Mouse (Mus musculus): Measurements from ENCODE around the gene Tctex1d4.

Gene Tctex1d4

DNA sequence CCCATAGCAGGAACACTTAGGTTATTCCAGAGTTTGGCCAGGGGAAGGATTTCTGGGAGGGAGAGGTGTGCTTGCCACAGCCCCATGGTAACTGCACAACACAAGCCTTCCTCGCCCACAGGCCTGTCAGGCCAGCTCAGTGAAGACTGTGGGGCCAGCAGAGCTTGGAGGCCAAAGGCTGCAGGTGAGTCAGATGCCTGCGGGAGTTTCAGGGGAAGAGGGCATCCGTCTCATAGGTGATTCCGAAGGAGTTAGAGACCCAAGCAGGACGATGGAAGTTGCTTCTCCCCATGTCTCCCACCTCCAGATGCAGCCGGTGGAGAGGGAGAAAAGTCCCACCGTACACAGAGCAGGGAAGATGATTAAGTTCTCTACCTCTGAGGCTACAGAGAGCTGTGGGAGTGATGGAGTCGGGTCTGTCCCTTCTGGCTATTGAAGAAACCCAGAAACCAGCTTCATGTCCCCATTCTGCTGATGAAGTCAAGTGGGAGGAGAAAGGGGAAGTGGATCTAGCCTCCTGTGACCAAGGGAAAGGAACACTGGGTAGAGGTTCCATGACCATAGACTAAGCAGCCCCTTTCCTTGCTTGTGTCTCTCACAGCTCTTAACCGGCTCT is at the start of gene Tctex1d4:
TSS of gene Tctex1d4 (plus strand) at position 120 of the 616 bp plus-strand sequence.
- DNase-seq, result no peak

DNA sequence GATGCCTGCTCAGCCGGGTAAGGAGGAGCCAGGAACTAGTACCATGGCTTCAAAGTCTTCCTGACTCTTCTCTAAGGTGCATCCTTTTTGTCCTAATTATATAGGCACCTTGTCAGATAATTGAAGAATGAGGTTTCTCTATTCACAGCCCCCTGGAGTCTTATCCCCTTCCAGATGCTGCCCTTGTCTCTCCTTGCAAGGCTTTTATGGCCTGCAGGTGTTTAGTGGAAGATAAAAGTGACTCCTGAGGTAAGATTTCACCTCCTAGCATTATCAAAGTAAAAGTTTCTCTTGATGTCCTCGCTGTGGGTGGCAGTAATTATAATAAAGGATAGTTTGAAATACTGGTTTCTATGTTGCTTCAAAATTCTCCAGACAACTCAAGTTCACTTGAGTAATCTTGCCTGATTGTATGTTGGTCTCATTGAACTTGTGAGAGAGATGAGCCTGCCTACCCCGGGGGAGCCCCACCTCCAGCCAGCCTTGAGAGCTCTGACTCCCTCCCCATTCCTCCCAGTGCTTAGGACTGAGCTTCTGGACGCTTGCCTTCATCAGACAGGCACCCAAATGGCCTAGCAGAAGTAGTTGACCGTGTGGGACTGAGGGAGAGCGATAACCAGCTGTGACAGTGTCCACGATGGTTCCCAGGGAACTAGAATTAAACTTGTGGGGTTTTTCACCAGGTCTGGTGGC is 38.5 kb upstream of the Tctex1d4 start:
- no peak for DNase-seq

DNA sequence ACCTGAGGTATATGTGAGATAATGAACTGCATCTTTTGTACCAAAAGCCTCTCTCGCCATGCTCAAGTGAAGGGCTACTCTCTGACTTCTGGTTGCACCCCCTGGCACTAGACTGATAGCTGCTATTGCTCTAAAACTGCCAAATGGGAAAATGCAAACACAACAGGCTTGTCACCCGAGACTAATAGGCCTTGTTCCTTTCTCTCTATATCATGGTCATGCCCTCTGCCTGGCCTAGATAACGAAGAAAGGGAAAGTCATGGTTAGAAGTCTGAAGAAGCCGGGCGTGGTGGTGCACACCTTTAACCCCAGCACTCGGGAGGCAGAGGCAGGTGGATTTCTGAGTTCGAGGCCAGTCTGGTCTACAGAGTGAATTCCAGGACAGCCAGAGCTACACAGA is 36.0 kb upstream of the Tctex1d4 start:
- no peak for DNase-seq

DNA sequence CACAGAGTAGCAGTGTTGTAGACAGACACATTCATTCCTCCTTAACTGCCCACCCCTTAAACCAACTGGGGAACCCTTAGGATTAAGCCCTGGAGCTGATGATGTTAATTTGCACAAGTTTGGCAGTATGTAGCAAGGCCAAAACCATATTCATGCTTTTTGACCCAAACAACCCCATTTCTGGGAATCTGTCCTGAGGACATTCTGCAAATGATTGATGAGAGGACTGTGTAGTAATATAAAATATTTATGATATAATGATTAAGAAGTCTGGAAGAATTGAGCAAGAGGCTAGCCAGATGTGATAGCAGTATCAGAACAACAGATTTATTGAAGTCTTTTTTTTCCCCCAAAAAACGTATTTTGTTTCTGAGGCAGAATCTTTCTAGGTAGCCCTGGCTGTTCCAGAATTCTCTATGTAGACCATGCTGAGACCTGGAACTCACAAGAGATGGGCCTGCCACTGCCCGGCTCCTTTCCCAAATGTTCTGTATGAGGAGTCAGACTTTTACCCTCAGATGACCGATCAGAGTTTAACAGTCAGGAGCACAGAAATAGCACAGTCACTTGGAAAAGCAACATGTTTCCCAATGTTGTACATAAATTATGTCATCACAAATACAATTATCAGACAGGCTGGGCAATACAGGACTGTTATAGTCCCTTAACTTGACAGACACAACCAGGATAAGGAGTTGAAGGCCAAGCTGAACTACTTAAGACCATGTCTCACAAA is 31.8 kb upstream of the Tctex1d4 start:
- DNase-seq, result no peak

DNA sequence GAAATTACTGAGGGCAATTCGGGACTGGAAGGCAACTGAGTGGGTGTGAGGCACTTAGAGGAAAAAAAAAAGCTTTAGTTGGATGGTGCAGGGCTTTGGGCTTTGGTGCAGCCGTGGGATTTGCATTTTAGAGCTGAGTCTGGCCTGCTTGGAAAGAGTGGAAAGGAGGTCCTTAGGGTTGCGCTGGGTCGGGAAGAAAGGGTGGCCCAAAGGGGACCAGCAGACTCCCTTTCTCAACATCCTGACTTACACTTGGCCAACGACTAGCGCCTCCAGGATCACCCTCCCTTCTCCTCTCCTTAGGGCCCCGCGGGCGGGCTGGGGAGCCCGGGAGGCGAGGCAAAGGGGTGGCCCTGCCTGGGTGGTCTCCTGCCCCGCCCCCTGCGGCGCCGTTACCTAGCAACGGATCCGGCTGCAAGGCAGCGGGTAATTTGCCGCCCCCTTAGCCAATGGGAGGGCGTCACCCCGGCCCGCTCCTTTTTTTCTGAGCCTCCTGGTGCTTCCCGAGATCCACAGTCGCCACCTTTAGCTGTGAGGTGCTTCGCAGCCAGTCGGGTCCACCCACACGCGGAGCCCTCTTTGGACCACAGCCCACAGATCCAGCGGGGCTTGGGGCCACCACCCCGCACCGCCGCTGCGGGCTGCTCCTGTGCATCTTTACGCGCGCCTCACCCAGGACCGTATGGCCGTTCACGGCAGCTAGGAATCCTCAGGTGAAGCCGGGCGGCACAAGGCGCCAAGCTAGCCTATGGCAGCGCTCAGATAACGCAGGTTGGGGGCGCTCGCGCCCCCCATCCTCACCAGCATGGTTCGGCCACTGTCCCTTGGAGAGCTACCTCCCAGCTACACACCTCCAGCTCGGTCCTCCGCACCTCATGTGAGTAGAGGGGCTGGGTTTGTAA is 30.8 kb upstream of the Tctex1d4 start, which contains the start of gene Ptch2:
TSS of gene Ptch2 (plus strand) at position 525 of the 902 bp plus-strand sequence.
- peak; percentile 21 for DNase-seq

DNA sequence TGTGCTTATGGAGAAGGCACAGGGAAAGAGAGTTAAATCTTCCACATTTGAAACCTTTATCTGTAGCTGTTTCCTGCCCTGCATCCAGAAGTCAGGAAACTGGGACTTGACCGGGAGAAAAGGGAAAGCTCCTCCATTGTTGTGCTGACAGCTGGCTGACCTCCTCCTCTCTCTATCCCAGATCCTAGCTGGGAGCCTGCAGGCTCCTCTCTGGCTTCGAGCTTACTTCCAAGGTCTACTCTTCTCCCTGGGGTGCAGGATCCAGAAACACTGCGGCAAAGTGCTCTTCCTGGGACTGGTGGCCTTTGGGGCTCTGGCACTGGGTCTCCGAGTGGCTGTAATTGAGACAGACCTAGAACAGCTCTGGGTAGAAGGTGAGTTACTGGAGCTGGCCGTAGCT is 29.9 kb upstream of the Tctex1d4 start:
- DNase-seq, result no peak

DNA sequence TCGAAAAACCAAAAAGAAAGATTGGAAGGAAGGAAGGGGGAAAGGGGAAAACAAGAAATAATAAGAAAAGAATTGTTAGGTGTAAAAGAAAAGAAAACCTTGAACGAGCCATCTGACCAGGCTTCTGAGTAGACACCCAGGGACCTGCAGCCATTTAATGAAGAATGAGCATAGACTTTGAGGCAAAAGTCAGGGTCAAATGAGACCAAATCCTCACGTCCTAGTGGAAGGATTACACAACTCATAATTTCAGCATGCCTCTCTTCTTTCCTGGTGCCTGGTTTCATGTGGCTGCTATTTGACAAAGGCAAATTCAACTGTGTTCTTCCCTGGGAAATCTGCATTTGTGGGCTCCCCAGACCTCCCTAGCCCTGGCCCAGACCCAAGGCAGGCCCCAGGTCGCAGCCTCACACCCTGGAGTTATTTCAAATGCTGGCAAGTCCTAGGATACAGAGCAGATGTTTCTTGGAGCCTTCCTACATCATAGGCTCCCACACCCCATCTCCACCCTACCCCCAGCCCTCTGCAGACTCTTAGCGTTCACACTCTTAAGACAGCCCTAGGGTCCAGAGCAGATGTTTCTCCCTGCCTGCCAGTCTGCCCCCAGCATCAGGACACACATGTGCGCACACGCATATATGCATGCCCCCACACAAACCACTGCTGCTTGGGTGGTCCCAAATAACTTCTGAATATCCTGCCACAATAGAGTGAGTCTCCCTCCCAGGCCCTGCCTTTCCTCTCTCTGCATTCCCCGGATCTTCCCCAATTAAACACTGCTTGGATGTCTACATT is 28.4 kb upstream of the Tctex1d4 start:
- no peak for DNase-seq

DNA sequence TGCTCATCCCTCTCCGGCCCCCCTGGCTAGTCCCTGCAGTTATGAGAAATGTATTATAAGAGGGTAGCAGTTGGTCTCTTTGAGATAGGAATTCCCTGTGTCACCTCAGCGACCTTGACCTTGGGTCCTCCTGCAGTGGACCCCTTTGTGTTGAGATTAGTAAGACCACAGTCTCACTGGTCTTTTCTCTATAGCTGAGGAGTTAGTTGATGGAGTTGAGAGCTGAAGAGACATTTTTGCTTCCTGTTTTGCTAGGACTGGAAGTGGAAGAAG is 27.9 kb upstream of the Tctex1d4 start:
- no peak for DNase-seq

DNA sequence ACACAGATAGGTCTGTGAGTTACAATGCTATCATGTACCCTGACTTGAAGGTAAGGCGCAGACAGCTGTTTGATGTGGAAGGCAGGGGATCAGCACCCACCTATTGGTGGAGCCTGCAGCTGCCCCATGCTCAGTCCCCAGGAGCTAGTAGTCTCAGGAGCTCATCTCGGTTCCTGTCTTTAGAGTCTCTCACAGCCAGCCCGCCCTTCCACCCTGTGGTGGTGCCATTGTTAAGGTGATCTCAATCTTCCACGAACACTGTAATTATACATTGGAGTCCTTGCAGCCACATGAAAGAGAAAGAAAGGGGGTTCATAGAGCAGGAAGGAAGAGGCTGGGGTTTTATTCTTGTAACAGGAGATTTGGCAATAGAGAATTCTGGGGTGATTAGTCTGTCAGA is 26.6 kb upstream of the Tctex1d4 start:
- DNase-seq, result no peak

DNA sequence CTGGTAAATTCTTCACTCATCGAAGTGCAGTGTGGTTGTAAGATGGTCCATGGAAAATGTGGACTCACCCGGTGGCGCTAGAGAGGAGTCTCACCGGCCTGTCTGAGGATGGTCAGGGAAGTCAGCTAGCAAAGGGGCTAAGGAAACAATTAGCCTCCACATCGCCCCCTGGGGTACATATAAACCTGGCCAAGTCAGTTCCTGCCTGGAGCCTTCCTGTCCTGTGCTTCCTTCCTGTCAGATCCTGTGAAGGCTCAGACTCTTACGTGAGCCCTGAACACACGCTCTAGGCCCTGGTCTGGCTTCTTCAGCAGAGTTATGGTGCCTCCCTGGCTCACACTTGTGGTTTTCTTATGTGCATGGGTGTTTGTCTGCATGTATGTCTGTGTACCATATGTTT is 25.4 kb upstream of the Tctex1d4 start:
- DNase-seq, result no peak

DNA sequence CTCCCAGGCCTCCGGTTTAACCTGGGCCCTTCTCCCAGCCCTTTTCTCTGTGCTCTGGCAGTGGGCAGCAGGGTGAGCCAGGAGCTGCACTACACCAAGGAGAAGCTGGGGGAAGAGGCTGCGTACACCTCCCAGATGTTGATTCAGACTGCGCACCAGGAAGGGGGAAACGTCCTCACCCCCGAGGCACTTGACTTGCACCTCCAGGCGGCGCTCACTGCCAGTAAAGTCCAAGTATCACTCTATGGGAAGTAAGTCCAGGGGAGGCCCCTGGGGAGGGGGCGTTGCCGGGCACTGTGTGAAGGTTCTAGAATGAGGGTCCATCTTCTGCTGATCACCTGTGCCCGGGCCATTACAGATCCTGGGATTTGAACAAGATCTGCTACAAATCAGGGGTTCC is 21.9 kb upstream of the Tctex1d4 start:
- no peak for DNase-seq

DNA sequence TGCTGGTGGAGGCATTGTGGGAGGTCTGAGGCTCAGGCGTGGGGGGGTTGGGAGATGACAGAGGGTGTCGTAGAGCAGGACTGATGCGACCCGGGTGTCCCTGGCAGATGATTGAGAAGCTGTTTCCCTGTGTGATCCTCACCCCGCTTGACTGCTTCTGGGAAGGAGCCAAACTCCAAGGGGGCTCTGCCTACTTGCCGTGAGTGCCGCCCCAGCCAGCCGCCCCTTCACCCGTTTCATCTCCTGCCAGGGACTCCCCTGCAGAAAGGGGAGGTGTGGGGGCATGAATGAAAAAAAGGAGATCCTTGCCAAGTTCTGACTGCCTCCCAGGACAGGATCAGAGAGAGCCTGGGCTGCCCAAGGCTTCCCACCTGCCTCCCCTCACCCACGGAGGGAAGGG is 21.5 kb upstream of the Tctex1d4 start:
- DNase-seq, result no peak

DNA sequence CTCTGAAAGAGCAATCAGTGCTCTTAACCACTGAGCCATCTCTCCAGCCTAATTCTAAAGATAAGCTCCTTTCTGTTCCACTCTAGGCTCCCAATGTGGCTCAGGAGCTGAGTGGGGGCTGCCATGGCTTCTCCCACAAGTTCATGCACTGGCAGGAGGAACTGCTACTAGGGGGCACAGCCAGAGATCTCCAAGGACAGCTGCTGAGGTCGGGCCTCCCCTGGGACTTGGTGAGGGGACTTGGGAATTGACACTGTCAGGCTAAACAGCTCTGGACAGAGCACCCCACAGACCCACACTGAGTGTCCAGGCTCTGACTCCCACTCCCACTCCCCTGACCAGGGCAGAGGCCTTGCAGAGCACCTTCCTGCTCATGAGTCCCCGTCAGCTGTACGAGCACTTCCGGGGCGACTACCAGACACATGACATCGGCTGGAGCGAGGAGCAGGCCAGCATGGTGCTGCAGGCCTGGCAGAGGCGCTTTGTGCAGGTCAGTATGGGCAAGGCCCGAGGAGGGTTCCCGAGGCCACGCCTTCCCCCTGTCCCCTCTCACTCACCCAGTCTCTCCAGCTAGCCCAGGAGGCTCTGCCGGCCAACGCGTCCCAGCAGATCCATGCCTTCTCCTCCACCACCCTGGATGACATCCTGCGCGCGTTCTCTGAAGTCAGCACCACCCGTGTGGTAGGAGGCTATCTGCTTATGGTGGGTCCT is 18.6 kb upstream of the Tctex1d4 start:
- DNase-seq, result no peak

DNA sequence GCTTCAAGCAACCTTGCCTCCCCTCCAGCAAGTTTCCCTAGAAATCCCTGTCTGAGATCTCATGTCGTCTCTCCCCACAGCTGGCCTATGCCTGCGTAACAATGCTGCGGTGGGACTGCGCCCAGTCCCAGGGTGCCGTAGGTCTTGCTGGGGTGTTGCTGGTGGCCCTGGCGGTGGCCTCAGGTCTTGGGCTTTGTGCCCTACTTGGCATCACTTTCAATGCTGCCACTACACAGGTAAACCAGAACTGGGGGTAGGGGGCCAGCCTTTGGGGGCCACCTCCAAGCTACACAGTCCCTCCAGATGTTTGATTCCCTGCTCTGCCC is 18.1 kb upstream of the Tctex1d4 start:
- no peak for DNase-seq

DNA sequence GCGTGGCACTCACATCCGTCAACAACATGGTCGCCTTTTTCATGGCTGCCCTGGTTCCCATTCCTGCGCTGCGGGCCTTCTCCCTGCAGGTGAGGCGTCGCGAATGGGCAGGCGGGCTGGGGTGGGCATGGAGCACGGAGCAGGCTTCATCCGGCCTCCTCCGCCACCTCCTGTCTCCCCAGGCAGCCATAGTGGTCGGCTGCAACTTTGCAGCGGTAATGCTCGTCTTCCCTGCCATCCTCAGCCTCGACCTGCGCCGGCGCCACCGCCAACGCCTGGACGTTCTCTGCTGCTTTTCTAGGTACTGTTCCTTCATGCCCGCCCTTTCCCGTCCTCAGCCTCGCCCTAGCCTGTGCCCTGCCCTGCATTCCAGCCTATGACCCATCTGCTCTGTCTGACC is 17.3 kb upstream of the Tctex1d4 start:
- DNase-seq, result no peak

DNA sequence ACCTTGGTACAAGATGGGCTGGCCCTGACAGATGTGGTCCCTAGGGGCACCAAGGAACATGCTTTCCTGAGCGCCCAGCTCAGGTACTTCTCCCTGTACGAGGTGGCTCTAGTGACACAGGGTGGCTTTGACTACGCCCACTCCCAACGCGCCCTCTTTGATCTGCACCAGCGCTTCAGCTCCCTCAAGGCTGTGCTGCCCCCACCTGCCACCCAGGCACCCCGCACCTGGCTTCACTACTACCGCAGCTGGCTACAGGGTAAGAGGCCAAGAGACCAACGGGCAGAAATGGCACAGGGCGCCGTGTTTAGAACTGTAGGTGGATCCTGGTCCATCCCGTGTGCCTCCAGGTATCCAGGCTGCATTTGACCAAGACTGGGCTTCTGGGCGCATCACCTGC is 16.3 kb upstream of the Tctex1d4 start:
- no peak for DNase-seq

DNA sequence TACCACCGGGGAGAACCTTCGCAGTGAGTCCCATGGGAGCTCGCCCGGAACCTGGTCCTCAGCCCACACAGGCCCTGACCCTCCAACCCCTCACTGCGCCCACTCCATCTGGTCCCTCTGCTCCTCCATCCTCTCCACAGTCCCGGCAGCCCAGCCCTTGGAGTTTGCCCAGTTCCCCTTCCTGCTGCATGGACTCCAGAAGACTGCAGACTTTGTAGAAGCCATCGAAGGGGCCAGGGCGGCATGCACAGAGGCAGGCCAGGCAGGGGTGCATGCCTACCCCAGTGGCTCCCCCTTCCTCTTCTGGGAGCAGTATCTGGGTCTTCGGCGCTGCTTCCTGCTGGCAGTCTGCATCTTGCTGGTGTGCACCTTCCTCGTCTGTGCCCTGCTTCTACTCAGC is 15.6 kb upstream of the Tctex1d4 start:
- no peak for DNase-seq

DNA sequence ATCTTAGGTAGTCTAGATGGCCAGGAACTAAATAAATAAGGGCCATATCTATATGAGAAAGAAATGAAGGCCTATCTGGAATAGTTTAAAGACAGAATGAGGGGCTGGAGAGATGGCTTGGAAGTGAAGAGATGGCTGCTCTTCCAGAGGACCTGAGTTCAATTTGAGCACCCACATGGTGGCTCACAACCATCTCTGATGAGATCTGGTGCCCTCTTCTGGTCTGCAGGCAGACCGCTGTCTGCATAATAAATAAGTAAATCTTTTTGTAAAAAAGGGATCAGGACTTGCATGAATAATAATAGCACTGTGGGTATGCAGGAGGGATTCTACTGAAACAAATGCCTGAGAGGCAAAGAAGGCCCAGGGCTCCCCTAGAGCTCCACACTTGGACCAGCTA is 13.4 kb upstream of the Tctex1d4 start:
- no peak for DNase-seq

DNA sequence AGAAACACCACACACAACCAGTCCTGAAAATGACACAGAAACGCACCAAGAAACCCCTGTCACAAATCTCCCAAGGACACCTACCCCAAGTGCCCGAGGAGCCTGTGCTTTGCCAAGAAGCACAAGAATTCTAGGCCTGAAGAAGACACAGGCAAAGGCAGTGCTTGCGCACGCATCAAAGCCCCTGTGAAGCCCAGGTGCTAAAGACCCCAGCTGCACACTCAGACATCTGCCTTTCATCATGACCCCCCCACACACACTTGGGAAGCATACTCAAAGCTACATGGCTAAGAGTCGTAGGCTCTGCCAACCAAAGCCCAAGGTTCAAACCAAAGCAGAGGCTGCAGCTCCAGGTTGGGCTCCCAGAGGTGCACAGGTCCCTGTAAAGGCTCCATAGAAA is 11.0 kb upstream of the Tctex1d4 start:
- no peak for DNase-seq

DNA sequence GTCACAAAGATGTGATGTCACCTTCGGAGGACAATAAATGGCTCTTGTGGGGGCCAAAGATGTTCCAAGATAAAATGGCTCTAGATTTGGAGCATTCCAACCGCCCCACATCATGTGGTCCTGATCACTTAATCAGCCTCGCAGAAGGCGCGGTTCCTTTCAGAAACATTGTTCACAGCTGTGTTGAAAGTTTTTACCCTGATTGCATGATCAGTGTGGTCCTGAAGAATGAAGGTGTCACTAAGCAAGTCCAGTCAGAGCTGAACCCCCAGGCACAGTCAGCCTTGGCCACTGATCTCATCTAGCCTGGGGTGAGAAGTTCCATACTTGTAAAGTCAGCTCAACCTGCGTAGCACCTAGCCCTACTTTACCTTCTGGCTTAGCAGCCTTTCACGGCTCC is 8.7 kb upstream of the Tctex1d4 start:
- DNase-seq, result no peak

DNA sequence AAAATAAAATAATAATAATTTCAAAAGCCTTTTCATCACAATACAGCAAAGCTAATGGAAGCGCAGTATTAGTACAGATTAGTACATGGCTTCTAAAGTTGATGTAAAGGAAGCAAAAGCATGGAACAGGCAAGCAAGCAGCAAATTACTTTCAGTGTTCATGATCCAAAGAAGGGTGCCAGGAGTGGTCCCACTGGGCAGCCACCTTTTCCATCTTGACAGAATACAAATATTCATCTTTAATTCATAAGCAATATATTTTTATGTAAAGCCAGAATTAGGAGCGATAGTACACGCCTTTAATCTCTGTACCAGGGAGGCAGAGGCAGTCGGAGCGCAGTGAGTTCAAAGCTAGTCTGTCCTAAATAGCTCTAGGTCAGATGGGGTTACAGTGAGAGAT is 7.0 kb upstream of the Tctex1d4 start:
- peak; percentile 31 for DNase-seq

DNA sequence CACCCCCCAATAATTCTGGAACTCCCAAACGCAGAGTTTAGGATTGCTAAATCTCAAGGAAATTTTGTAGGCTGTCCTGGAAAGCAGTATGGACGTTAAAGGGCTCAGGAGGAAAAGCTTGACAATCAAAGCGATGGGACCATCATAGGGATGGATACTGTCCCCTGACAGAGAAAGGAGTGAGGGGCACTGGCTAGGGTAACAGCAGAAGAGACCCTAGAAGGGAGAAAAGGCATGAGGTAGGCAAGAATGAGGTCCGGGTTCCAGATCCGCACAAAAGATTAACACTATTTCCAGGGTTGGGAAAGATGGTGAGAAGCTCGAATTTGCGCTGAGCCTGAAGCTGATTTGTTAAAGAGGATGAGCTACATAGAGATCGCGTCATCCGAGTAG is 6.5 kb upstream of the Tctex1d4 start:
- no peak for DNase-seq

Data from cerebellum, adult 11-12 months (tissue).